Mouse (Mus musculus) G1E (cell line): ENCODE measurements around the gene Pias1. TPM values are rescaled to one million over a fixed set of nuclear protein-coding genes. Genes with fewer than 3 reads are reported as not detected.

Source experiments
- ATAC-seq: 2 replicates; pipeline ENCODE4 v1.8.0; 2016; ENCODE audit warnings: mild to moderate bottlenecking; ENCODE audit not compliant: insufficient number of reproducible peaks, poor library complexity, low FRiP score, severe bottlenecking; ENCODE audit errors: extremely low read depth
- DNase-seq: peaks from one replicate; pipeline ENCODE4 v3.0.0; 2012; ENCODE audit warnings: low spot score
- H3K27me3 ChIP-seq: 2 replicates; pipeline ENCODE4 v1.6.1; 2012; ENCODE audit warnings: mild to moderate bottlenecking, low read length, inconsistent platforms; ENCODE audit not compliant: insufficient read depth
- H3K36me3 ChIP-seq: replicated peaks from 2 replicates; pipeline ENCODE3; 2012; ENCODE audit warnings: mild to moderate bottlenecking, inconsistent platforms
- H3K4me1 ChIP-seq: 2 replicates; pipeline ENCODE4 v1.6.1; 2012; ENCODE audit warnings: low read depth, low read length, inconsistent platforms, mixed read lengths; ENCODE audit not compliant: insufficient read depth
- H3K4me3 ChIP-seq: 2 replicates; pipeline ENCODE4 v1.5.1; 2012; ENCODE audit warnings: low read depth, mild to moderate bottlenecking, inconsistent platforms, low read length, moderate library complexity, mixed read lengths
- H3K9me3 ChIP-seq: replicated peaks from 2 replicates; pipeline ENCODE4 v1.6.1; 2012; ENCODE audit warnings: inconsistent platforms
- CTCF ChIP-seq: IDR thresholded peaks from 2 replicates; pipeline ENCODE4 v1.5.1; 2012; ENCODE audit warnings: low read depth, low read length, inconsistent platforms, mixed read lengths
- GATA1 ChIP-seq: IDR thresholded peaks from 2 replicates; pipeline ENCODE4 v1.6.1; 2012; ENCODE audit warnings: borderline replicate concordance, low read length, inconsistent platforms, mixed read lengths
- GATA2 ChIP-seq: IDR thresholded peaks from 2 replicates; pipeline ENCODE4 v1.6.1; 2012; ENCODE audit warnings: low read depth, low read length, inconsistent platforms, borderline replicate concordance
- POLR2AphosphoS5 ChIP-seq: IDR thresholded peaks from 2 replicates; pipeline ENCODE4 v1.6.1; 2012; ENCODE audit warnings: low read depth, low read length, inconsistent platforms; ENCODE audit not compliant: insufficient replicate concordance
- TAL1 ChIP-seq: conservative IDR thresholded peaks from 2 replicates; pipeline ENCODE4 v1.6.1; 2012; ENCODE audit warnings: low read depth, low read length, inconsistent platforms, mixed read lengths
- polyA plus RNA-seq: library from polyadenylated mRNA; stranded (reverse); fragments of >175 nt; gene quantifications from 2 replicates; pipeline ENCODE4 v1.2.3, GENCODE M21; 2012
- total RNA-seq, 2 experiments: library from RNA; stranded (forward) in 1 of 2; stranded (reverse) in 1 of 2; fragments of 200-1000 nt in 1 of 2; fragments of >200 nt in 1 of 2; fragmentation: Nextera tagmentation in 1 of 2; gene quantifications; 2 replicates each; pipeline ENCODE4 v1.2.3; 2014 to 2017

Gene Pias1
- total and polyA plus RNA-seq, 3 experiments, result 1.5 to 125 (median 51.6) TPM

DNA sequence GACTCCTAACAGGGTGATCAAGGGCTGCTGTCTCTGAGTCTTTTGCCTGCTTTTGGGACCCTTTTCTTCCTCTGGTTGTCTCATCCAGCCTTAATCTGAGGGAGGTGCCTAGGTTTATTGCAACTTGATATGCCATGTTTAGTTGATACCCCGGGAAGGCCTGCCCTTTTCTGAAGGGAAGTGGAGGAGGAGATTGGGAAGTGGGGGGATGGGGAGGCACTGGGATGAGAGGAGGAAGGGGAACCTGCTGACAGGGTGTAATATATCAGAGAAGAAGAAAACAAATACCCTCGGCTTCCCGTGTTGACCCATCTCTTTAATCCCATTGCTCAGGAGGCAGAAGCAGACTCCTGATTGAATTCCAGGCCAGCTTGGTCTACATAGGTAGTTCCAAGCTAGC lies 10.8 kb upstream of the Pias1 start:
- no peak for DNase-seq
- H3K36me3 ChIP-seq, result no peaks in the 10 kb centered on the region
- no peaks in the 10 kb centered on the region for H3K4me1 ChIP-seq
- no peak for ATAC-seq
- peaks cover 26% of the 10 kb centered on the region for H3K27me3 ChIP-seq
- no peaks in the 10 kb centered on the region for H3K9me3 ChIP-seq
- H3K4me3 ChIP-seq, result no peak overlapping the region
- TF ChIP-seq CTCF (no peak), GATA2 (no peak), GATA1 (no peak), TAL1 (no peak), POLR2AphosphoS5 (no peak)

DNA sequence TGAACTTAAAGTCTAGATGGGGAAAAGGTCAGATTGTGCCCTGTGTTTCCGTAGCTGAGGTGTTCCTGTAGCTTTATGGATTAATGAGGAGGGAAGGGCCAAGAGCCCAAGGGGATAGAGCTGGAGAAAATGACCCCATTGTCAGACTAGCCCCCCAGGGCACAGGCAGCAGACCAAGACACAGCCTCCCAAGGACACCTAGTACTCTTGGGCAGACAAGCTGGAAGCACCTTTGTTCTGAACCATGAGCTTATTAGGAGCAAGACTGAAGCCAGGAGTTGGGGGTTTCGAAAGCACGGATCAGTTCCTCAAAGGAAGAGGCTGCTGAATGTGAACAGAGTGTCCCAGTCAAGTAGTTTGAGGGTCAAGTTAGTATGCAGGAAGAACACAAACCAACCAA lies 9.9 kb upstream of the Pias1 start:
- Histone ChIP-seq H3K27me3 (peaks cover 28% of the 10 kb centered on the region), H3K36me3 (no peaks in the 10 kb centered on the region), H3K4me3 (no peak overlapping the region), H3K9me3 (no peaks in the 10 kb centered on the region), H3K4me1 (no peaks in the 10 kb centered on the region)
- ATAC-seq (no peak), DNase-seq (no peak)
- TF ChIP-seq GATA2 (no peak), TAL1 (no peak), CTCF (no peak)

DNA sequence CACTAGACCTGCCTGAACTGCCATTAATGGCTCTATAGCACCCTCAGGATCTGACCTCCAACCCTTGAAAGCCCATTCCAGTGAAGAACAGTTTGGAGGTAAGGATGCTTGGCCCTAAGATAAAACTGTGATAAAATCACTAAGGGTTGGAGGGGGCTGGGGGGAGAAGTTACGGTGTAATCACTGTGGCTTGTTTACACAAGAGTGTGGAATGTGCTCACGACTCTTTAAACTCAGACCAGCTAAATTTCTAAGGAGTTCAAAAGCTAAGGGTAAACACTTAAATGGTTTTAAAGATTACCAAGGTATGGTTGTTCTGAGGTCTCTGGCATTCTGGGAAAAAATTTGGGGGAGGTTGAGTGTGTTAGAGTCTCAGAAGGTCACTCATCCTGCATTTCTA lies 7.5 kb upstream of the Pias1 start:
- Histone ChIP-seq H3K4me3 (no peak overlapping the region), H3K27me3 (peaks cover 28% of the 10 kb centered on the region), H3K4me1 (peaks cover 8% of the 10 kb centered on the region; the same call in 1 of the 2 replicates), H3K9me3 (no peaks in the 10 kb centered on the region), H3K36me3 (no peaks in the 10 kb centered on the region)
- TF ChIP-seq GATA2 (no peak), CTCF (no peak), GATA1 (no peak), TAL1 (no peak), POLR2AphosphoS5 (no peak)
- DNase-seq (no peak), ATAC-seq (no peak)

- ATAC-seq (no peak), DNase-seq (no peak)
- Histone ChIP-seq H3K27me3 (peaks cover 17% of the 10 kb centered on the region), H3K36me3 (no peaks in the 10 kb centered on the region), H3K4me3 (no peak overlapping the region), H3K9me3 (no peaks in the 10 kb centered on the region), H3K4me1 (peaks cover 8% of the 10 kb centered on the region; the same call in 1 of the 2 replicates)
- no peak for TF ChIP-seq CTCF
- no peak for TF ChIP-seq GATA2
- no peak for TF ChIP-seq GATA1
- no peak for TF ChIP-seq TAL1
- no peak for TF ChIP-seq POLR2AphosphoS5
Measured at GRCm38 (mm10) chr9:62990134-62990533, 2.4 kb upstream of the Pias1 start.

- H3K4me1 ChIP-seq, result peaks cover 24% of the 10 kb centered on the region
- H3K9me3 ChIP-seq, result no peaks in the 10 kb centered on the region
- peak; percentile 93 for DNase-seq
- peaks cover 4% of the 10 kb centered on the region for H3K36me3 ChIP-seq
- TF ChIP-seq CTCF, result no peak
- no peak for TF ChIP-seq GATA1
- no peak for TF ChIP-seq GATA2
- TF ChIP-seq POLR2AphosphoS5, result no peak
- TF ChIP-seq TAL1, result no peak
- H3K27me3 ChIP-seq, result 0 out of 2 replicates have a peak, but pooled peaks cover 2% of the 10 kb centered on the region
- peak overlapping the region; percentile 85 for H3K4me3 ChIP-seq
- peak; percentile 90 for ATAC-seq
Measured at GRCm38 (mm10) chr9:62980777-62981202, 6.9 kb downstream of the Pias1 start.

DNA sequence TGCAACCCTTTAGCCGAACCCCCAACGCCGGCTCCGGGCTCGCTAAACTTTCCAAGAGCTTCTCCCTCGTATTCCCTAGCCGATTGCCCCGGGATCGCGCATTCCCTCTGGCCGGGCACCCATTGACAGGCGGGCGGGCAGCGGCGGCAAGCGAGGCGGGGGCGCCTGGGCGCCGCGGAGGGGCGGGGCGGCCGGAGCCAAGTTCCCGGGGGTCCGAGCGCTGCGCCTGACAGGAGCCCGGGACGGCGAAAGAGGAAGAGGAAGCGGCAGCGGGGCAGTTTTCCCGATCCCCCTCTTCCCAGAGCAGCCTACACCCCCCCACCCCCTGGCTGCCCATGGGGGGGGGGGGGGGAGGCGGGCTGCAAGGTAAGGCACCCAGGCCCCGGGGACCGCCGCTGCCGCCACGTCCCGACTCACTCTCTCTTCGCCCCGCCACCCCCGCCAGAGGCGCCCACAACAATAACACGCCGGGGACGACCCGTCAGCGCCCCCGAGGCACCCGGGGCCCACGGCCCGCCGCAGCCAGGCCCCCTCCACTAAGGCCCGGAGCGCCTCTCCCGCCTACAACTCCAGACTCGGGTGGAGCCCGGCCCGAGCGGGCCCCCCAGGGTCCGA lies 7.5 kb downstream of the Pias1 start:
- peaks cover 24% of the 10 kb centered on the region for H3K4me1 ChIP-seq

More for the DNA sequence above, 7.5 kb downstream of the Pias1 start:
- TF ChIP-seq GATA1, result no peak
- TF ChIP-seq GATA2, result no peak
- no peak for TF ChIP-seq CTCF
- 0 out of 2 replicates have a peak, but pooled peaks cover 2% of the 10 kb centered on the region for H3K27me3 ChIP-seq
- H3K9me3 ChIP-seq, result no peaks in the 10 kb centered on the region
- H3K4me3 ChIP-seq, result peak overlapping the region; percentile 85
- peak; percentile 69 for DNase-seq
- no peak for ATAC-seq
- peaks cover 6% of the 10 kb centered on the region for H3K36me3 ChIP-seq
